Mouse (Mus musculus): ENCODE data around the gene Rabgap1l.
"Not testable (repeated sequence)": the region's sequence is repeated elsewhere in the genome, so short reads cannot be mapped to it uniquely, and the experiment has no call there.

Gene Rabgap1l

DNA sequence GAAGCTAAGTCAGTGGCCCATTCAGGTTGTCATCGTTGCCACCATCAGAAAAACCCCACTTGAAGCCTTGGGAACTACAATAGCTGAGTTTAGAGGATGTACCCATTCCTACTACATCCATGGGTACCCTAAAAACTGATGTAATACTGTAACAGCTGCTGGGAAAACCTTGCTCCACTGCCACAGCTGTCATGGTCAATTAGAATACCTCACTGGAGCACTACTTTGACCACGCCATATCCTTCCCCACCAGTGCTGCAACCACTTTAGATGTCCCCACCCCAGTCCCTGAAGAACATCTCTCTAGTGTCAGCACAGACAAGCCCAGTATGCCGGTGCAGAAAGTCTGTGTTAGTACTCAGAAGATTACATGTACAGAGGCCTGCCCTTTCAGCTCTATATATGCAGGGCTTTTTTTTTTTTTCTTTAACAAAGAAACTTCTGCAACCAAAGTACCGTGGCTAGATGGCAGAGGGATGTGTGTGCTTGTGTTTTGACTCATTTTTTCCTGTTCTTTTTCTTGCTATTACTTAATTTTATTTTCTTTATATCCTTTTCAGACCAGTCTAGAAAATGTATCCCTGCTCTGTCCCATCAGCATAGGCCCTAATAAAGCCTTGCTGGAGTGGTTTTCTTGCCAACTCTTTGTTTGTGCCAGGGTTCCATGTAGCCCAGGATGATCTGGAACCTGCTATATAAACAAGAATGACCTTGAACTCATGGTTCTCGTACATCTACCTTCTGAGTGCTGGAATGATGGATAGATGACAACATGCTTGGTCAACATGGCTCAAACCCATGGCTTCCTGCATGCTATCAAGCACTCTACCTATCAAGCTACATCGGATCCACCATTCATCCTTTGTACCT lies 100.6 kb downstream of the Rabgap1l start:
- DNase-seq, result no peak

DNA sequence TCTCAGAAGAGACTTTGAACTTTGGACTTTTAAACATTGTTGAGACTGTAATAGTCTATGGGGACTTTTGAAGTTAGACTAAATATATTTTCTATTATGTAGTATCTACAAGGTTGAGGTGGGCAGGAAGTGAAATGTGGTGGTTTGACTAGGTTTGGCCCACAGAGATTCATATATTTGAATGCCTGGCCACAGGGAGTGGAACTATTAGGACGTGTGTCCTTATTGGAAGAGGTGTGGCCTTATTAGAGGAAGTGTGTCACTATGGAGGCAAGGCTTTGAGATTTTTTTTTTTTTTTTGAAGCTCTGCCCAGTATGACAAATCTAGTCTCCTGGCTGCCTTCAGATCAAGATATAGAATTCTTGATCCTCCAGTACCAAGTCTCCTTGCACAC lies 101.8 kb downstream of the Rabgap1l start:
- no peak for DNase-seq

DNA sequence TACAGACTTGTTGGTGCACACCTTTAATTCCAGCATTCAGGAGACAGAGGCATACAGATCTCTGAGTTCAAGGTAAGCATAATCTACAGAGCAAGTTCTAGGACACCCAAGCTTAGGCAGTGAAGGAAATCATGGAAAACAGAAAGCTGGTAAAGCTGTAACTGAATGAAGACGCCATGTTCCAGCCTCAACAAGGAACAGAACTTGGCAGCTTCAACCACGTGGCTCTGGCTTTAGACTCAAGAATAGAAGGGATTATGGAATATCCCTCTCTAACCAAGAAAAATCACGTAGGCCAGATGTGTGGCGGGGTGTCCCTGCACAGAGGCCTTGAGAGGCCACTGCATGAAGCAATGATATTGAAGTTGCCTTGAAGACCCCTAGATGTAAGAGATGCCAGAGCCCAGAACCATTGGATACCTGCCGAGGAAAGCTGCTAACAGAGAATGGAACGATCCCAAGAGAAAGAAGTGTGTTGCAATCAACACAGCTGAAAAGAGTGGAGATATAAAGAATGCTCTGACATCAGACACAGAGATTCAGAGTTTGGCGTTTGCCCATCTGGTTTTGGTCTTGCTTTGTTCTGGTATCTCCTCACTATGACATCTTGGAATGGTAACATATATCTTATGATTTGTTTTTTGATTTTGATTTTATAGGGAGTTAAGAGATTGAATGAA lies 102.4 kb downstream of the Rabgap1l start:
- peak; percentile 8 for DNase-seq

DNA sequence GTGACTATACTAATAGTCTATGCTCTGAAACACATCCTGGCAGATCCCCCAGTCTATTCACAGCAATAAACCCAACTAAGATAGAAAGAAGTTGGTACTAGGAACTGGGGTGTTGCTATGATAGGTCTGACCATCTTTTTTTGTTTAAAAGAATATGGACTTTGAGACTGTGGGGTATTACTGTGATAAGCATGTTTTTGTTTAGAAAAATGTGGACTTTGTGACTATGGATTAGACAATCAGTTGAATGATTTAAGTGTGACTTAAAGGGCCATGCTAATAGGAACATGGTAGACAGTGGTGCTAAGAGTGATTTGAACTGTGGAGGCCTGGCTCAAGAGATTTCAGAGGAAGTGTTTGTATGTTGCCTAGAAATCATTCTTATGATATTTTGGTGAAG lies 103.5 kb downstream of the Rabgap1l start:
- DNase-seq, result no peak

DNA sequence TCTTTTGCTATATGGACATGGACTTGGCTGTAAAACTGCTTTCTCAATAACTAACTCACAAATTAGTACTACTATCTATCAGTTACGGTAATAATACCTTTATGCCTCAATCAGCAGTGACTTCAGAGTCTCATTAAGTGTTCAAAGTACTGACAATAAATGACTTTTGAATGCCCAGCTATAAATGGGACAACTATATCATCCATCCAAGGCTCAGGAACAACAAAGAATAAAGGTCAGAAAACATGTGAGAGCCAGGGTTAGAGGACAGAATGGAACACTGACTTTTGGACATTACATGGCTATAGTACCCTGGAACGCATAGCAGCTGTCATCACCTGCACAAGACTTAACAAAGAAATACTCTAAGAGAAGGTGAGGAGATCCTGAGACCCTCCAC lies 108.8 kb downstream of the Rabgap1l start:
- no peak for DNase-seq

DNA sequence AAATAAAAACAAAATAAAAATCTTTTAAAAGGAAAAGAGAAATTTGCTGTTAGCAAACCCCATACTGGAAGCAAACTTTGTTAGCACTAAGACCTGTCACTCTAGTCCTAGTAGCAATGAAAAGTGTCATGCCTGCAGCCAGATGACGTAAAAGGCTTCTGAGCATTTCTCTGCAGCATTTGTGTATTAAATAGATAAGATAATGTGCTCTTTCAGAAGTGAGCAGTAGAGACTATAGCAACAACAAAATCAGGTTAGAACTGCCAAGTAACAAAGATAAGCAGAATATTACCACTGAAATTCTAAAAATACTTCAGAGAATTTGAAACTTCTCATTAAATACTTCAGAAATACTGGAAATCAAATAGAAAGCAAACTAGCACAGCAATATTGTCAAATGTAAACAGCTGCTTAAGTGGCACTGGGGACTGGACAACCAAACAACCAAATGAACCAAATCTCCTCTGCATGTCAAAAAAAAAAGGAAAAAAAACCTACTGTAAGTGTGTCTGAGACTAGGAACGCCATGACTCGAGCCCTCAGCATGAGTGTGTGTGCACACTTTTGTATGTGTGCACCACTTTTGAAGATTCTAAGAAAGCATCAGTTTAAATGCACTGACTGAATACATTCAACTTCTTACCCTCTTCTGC lies 111.5 kb downstream of the Rabgap1l start:
- no peak for DNase-seq

DNA sequence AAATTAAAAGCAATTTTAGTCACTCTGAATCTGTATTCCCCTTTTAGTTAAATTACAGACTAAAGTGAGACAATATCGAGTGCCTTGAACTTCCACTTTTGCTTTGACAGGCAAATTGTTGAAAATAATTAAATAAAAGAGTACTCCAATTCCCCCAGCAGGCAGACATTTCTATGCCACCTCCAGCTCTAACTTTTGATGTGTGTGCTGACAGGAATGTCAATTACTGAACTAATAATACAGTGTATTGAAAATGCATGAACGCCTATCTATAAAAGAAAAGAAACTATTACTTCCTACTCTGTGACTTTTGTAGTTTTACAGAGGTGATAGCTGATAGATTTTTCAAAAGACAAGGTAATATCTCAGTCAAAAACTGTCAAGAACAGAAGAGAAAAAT lies 118.2 kb downstream of the Rabgap1l start:
- DNase-seq, result no peak

DNA sequence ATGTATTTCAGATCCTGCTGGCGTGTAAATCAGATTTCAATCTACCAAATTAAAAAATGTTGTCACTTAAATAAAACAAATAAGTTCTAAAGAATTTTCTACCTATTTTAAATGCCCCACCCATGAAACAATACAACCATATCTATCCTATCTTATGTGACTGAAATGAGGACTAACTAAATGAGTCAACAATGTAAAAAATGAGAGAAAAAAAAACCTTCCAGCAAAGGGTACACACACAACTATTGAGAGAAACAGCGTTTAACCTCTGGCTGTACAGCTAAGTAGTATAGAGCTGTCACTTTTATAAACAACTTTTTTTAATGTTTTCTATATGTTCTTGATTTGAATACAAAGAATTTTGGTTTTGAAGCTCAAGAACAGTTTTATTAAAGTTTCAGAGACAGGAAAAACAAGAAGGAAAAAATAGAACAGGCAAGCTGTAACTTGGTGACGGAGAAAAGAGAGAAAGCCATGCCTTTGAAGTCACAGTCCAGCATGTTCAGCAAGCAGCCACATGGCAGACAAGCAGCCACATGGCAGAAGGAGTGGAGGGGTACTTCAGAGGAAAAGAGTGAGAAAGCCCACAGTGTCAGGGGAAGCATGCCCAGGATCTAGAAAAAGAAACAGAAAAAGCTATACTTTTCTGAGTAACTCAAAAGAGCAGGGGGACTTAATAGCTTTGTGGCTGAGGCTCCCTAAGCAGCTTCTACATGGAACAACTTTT lies 120.8 kb downstream of the Rabgap1l start:
- DNase-seq, result no peak

DNA sequence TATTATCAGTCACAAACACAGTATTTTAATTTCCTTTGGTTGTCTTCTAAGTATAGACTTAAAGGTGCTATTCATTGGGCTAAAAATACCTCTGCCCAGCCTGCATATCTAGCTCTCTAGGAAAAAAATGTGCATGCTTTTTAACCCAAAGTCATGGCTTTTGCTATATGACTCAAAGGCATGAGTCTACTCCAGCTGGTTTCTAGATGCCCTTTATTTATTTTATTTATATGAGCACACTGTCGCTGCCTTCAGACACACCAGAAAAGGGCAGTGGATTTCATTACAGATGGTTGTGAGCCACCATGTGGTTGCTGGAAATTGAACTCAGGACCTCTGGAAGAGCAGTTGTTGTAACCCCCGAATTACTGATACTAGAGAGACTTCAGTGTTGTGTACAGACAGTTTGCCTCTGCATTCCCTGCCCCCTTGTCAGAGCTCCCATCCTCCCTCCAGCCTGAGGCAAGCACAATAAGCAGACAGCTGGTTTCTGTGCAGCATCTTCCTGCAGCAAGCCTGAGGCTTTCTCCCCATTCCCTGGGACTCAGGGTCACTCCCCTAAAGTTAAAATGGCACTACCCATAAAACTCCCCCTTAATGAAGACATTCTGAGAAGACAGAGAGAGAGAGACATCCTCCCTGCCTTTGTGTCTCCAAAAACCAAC lies 137.1 kb downstream of the Rabgap1l start:
- DNase-seq, result no peak

DNA sequence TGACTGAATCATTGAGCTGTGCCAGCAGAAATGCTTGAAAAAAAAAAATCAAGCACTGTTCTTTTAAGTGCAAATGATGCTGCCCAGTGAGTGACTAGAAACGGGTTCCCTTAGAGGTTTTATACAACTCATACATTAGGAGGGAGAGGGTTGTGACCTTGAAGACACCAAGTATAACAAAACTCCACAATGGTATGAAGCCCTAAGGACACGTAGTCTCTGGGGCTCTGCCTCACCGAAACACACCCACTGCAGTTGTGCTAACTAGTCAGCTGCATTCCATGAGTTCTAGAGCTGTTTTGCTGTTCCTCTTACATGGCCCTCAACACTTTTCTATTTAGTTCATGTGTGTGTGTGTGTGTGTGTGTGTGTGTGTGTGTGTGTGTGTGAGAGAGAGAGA lies 141.3 kb downstream of the Rabgap1l start:
- DNase-seq, result no peak

DNA sequence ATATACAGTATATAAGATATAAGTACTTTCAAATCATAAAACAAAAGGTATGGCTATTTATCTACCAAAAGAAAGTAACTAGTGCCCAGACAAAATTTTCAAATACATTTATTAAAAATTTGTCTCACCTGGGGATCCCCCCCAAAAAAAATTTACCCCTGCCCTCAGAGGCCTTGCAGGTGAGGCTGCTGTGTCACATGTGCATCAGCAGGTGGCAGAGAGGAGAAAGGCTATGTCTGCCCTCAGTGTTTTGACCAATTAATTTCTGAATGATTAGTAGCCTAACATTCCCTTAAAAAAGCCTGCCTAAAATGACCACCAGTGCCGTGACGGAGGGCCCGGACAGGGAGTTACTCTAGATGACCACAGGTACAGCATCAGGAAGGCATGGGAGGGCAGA lies 147.6 kb downstream of the Rabgap1l start:
- DNase-seq, result no peak

DNA sequence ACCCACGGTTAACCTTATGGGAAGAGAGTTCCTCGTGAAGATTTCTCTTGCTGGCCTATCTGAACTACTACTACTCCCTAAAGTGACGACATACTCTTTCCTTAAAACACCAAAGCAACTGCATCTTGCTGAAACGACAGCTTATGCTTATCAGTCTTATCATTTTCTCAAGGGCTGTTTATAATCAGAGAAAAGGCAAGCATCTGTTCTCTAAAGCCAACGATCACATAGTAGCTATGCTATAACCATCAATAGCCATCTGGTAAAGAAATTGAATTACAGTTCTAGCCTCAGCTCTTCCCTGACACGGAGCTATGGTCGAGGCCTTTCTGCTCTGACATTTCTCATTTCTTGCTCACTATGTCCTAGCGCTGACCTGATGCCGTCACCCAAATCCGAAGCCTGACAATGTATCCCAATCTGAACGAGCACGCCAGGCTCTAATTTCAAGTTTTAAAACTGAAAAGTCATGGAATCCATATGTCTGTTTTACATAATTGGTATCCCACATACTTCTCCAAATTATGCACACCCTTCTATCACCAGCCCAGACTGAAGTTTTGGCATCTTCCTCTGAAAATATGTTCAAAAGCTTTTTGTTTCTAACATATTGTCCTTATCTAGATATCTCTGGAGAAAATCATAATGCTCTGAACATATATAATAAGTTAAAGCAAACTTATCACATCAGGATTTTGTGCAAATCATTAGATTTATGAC lies 164.6 kb downstream of the Rabgap1l start:
- DNase-seq, result no peak

DNA sequence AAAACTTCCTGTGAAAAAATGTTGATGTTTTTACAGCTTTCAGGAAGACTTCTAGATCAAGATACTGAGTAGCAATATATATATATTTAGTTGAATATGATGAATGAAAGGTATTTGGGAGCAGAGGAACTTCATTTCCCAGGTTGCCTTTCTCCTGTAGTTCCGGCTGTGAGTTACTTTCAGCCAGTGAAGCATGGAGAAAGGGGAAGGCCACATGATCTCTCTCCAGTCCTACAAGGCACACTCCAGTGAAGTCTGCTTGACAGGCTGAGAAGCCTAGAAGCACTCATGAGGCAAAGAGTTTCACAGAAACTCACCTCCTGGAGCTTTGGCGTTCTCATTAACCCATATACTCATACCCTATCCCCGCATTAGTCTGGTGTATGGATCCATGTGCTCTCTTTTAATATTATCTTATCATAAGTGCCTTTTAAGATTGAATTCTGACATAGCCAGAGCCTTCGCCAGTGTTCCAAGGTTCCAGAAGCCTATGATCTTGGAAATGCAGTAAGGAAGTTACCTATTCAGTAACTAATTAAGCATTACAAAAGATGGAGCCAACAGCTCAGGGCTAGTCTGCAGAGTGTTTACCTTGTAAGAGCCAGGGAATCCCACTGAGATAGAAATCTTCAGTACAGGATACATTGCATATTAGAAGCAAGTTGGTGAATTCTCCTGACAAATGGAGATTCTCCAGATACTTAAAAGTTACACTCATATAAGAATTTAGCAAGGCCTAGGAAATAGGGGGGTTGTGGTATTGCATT lies 168.5 kb downstream of the Rabgap1l start:
- DNase-seq, result not testable (repeated sequence)

DNA sequence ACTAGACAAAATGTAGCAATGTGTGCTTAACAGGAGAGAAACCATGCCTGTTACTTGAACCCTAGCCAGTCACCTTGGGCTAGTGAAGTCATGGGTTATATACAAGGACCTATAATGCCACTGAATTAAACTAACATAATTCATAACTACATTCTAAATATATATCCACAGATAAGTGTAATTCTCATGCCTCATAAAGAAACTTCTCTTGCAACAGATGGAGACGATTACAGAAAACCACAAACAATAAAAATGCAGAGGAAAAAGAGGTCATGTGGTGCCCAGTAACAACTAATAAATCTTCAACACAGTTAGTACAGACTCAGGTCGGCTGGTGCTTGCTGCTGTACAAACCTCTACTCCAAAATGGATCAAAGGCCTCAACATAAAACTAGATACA lies 174.8 kb downstream of the Rabgap1l start:
- no peak for DNase-seq

DNA sequence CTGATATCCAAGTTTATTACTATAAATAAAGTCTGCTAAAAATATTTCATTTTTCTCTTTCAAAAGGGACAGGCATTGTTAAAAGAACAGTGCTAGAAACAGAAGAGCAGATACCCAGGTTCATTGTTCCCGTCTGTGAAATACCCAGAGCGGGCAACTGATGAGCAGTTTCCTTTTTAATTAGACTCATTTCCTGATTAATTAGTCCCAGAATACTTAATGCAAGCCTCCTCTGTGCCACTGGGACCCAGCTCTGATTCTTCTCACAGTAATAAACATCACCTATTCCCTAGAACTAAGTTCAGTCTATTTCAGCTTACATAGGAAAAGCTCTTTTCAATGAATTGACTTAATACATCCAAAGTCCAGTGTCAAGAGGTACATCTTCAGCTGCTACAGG lies 186.6 kb downstream of the Rabgap1l start:
- DNase-seq, result no peak

DNA sequence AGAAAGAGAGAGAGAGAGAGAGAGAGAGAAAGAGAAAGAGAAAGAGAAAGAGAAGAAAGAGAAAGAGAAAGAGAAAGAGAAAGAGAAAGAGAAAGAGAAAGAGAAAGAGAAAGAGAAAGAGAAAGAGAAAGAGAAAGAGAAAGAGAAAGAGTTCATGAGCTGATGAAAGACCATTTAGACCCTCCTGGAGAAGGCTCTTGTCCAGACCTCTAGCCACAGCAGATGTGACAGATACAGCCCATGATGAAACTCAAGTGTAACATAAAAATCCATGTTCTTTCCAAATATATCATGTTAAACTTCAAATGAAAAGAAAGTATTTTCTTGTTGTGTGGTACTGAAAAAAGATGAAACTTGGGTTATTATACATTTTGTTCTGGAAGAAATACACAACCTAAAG lies 189.7 kb downstream of the Rabgap1l start:
- DNase-seq, result not testable (repeated sequence)

DNA sequence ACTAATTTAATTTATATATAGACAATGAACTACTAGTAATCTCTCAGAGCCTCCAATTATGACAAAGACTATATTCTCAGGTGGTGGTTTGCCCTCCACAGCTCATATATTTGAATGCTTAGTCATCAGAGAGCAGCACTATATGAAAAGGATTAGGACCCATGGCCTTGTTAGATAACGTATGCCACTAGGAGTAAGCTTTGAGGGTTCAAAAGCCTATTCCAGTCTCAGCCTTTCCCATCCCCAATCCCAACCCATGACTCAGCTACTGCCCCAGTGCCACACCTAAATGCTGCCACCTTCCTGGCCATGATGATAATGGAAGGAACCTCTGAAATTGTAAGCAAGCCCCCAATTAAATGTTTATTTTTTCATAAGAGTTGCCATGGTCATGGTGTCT lies 195.6 kb downstream of the Rabgap1l start:
- no peak for DNase-seq

DNA sequence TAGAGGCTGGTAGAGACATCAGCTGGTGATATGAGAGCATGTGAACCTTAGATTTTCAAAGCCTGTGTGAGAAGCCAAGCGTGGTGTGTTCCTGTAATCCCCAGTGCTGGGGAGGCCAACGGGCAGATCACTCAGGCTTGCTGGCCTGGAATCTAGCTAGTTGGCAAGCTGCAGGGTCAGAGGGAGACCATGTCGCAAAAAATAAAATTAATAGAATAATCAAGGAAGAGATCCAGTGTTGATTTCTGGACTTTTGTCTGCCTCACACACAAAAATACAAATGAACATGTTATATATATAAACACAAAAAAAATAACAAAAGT lies 196.1 kb downstream of the Rabgap1l start:
- DNase-seq, result no peak

DNA sequence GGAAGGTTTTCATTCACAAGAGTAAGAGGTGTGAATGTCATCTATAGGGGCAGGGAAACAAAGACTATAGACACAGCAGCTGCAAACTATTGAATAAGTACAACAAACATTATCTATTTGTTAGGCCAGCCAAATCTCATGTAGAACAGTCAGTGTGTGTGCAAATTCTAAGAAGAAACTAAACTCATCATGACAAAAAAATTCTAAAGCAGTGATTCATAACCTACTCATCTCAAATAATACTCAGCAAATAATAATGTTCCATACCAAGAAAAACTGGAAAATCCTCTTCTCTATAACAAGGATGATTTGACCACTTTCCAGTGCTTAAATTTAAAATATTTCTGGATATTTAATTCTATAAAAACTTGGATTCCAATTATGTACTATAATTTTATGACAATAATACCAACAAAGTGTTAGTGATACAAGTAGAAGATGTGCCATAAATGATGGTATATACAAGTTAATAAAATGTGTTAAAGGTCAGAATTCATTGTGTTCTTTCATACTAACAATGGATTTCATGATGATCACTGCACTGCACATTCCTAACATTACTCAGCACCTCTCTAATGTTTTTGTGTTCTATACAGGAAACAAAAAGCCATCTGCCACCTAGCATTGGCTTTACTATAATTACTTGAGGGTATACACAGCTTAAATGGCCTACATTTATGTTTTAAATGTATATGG lies 196.6 kb downstream of the Rabgap1l start:
- no peak for DNase-seq

DNA sequence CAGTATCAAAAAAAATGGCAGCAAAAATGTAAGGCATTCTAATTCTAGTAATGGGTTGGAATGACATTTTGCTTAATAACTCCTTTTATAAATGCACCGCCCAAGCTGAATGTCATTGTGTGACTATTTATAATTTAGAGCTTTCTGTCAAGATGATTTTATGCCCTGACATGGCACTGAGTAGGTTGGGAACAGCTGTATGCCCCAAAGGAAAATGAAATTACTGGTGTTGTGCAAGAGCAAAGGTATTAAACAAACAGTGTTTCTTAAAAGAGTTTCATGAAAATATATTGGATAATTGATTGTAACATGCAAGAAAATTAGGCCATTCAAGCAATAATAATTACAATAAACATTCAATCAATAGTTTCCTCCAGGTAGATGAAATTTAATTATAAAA lies 198.4 kb downstream of the Rabgap1l start:
- no peak for DNase-seq

DNA sequence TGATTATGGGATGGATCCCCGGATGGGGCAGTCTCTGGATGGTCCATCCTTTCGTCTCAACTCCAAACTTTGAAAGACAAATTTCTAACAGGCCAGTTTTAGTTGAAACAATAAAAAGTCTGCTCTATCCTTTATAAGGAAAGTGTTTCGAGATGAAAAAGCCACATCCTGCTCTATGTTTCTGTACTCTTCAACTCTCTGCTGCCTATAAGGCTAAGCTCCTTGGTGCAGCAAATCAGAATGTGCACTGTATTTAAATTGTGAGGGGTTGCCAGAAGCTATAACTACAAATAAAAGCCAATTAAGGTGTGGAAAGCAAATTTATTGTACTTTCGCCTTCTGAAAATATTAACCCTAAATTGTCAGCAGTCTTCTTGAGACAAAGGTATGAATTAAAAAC lies 198.9 kb downstream of the Rabgap1l start:
- no peak for DNase-seq
